Mouse (Mus musculus) midbrain, postnatal 0 days (tissue): ENCODE results near the gene Ubr2. TPM values are rescaled to one million over a fixed set of nuclear protein-coding genes. Genes with fewer than 3 reads are reported as not detected.

Source experiments
- ATAC-seq: fragments of 200-750 bp; cut with Nextera tagmentation; 2 replicates; pipeline ENCODE4 v1.8.0; 2017; ENCODE audit warnings: moderate number of reproducible peaks, mild to moderate bottlenecking, moderate TSS enrichment, moderate library complexity; ENCODE audit not compliant: low FRiP score
- DNase-seq: peaks from one replicate; pipeline ENCODE4 v3.0.0-alpha.2; 2015; ENCODE audit warnings: low spot score
- H3K27ac ChIP-seq: fragments of 300-500 bp; sonication (generic); 2 replicates; pipeline ENCODE4 v1.5.1; 2014; ENCODE audit warnings: low read depth, mild to moderate bottlenecking, low read length, mixed read lengths
- H3K27me3 ChIP-seq: fragments of 300-500 bp; sonication (generic); 2 replicates; pipeline ENCODE4 v1.6.1; 2014; ENCODE audit warnings: low read length, control low read depth, mixed read lengths; ENCODE audit not compliant: insufficient read depth
- H3K36me3 ChIP-seq: fragments of 300-500 bp; sonication (generic); 2 replicates; pipeline ENCODE4 v1.6.1; 2014; ENCODE audit warnings: low read length, control low read depth, mixed read lengths; ENCODE audit not compliant: insufficient read depth
- H3K4me1 ChIP-seq: fragments of 300-500 bp; sonication (generic); 2 replicates; pipeline ENCODE4 v1.6.1; 2014; ENCODE audit warnings: mild to moderate bottlenecking, control low read depth, antibody characterized with exemption, low read length, mixed read lengths; ENCODE audit not compliant: insufficient read depth
- H3K4me2 ChIP-seq: fragments of 300-500 bp; sonication (generic); 2 replicates; pipeline ENCODE4 v1.6.1; 2014; ENCODE audit warnings: low read depth, mild to moderate bottlenecking, low read length, mixed read lengths; ENCODE audit not compliant: poor library complexity, severe bottlenecking
- H3K4me3 ChIP-seq: fragments of 300-500 bp; sonication (generic); 2 replicates; pipeline ENCODE4 v1.5.1; 2014; ENCODE audit warnings: low read depth, mild to moderate bottlenecking, low read length, moderate library complexity
- H3K9ac ChIP-seq: fragments of 300-500 bp; sonication (generic); replicated peaks from 2 replicates; pipeline ENCODE4 v1.6.1; 2014; ENCODE audit warnings: mild to moderate bottlenecking, low read length, moderate library complexity, mixed read lengths; ENCODE audit not compliant: poor library complexity, severe bottlenecking
- H3K9me3 ChIP-seq: fragments of 300-500 bp; sonication (generic); 2 replicates; pipeline ENCODE4 v1.6.1; 2016; ENCODE audit warnings: low read length, control low read depth
- CTCF ChIP-seq: IDR thresholded peaks from 2 replicates; pipeline ENCODE4 v1.5.1; 2016; ENCODE audit warnings: antibody characterized with exemption, mild to moderate bottlenecking
- WGBS: fragments of 180-500 bp; shearing (Covaris S2); extraction: QIAGEN DNeasy Blood & Tissue Kit; methylation state at CpG from one replicate; pipeline ENCODE4 v1.1.7; 2014; 5-methylcytosine and 5-hydroxymethylcytosine counted together
- polyA plus RNA-seq: library from polyadenylated mRNA; unstranded; fragments of >200 nt; fragmentation: Nextera tagmentation; extraction: Ambion mirVana; gene quantifications from 2 replicates; pipeline ENCODE4 v1.2.1, GENCODE M21; 2015
- total RNA-seq: library from RNA; depleted of rRNA; stranded (reverse); fragments of >200 nt; gene quantifications from 2 replicates; pipeline ENCODE4 v1.2.3, GENCODE M21; 2014; rRNA removed

Gene Ubr2
- total RNA-seq: 26.0 and 33.2 TPM in 2 replicates
- 8.3 and 9.8 TPM in 2 replicates for polyA plus RNA-seq

GRCm38 (mm10) chr17:47009898-47010721 lies at the start of gene Ubr2:
Ubr2 (minus strand) TSS chr17:47010556.
- Histone ChIP-seq H3K27me3 (no peaks in the 10 kb centered on the region), H3K9me3 (no peaks in the 10 kb centered on the region), H3K4me3 (peak within 1 kb of the TSS; percentile 99), H3K27ac (peak within 1 kb of the TSS; percentile 97), H3K4me1 (peaks cover 3% of the 10 kb centered on the region; the same call in 1 of the 2 replicates), H3K9ac (peak within 1 kb of the TSS; percentile 99), H3K36me3 (no peaks in the 10 kb centered on the region), H3K4me2 (peak within 1 kb of the TSS; percentile 66)
- ATAC-seq: peak; percentile 95
- WGBS: under 1% methylated on average over 74 of the region's 77 CpGs
- peak; percentile 99 for DNase-seq
- TF ChIP-seq CTCF: peak; percentile 70

GRCm38 (mm10) chr17:47059836-47060360 lies 49.5 kb upstream of the Ubr2 start:
- Histone ChIP-seq H3K9ac (no peak overlapping the region), H3K4me2 (no peak overlapping the region), H3K36me3 (no peaks in the 10 kb centered on the region), H3K27ac (no peak overlapping the region), H3K27me3 (no peaks in the 10 kb centered on the region), H3K9me3 (no peaks in the 10 kb centered on the region), H3K4me1 (no peaks in the 10 kb centered on the region), H3K4me3 (no peak overlapping the region)
- WGBS: 75% methylated on average over 12 of the region's 12 CpGs
- no peak for DNase-seq
- no peak for TF ChIP-seq CTCF
- ATAC-seq: no peak

GRCm38 (mm10) chr17:47057966-47058365 lies 47.6 kb upstream of the Ubr2 start:
- no peaks in the 10 kb centered on the region for H3K36me3 ChIP-seq
- no peak overlapping the region for H3K4me2 ChIP-seq
- 97% methylated on average over 4 of the region's 4 CpGs for WGBS
- H3K4me1 ChIP-seq: no peaks in the 10 kb centered on the region
- no peaks in the 10 kb centered on the region for H3K9me3 ChIP-seq
- no peak overlapping the region for H3K27ac ChIP-seq
- no peak overlapping the region for H3K4me3 ChIP-seq
- DNase-seq (no peak), ATAC-seq (no peak)
- TF ChIP-seq CTCF: peak; percentile 37; the same call in 1 of the 2 replicates
- no peak overlapping the region for H3K9ac ChIP-seq
- H3K27me3 ChIP-seq: no peaks in the 10 kb centered on the region

- Histone ChIP-seq H3K4me3 (no peak overlapping the region), H3K4me1 (no peaks in the 10 kb centered on the region), H3K4me2 (no peak overlapping the region), H3K36me3 (no peaks in the 10 kb centered on the region), H3K27me3 (no peaks in the 10 kb centered on the region), H3K27ac (no peak overlapping the region), H3K9ac (no peak overlapping the region), H3K9me3 (no peaks in the 10 kb centered on the region)
- no peak for TF ChIP-seq CTCF
- ATAC-seq (no peak), DNase-seq (no peak)
- WGBS: 77% methylated on average over 6 of the region's 6 CpGs
These were observed 46.1 kb upstream of the Ubr2 start for GRCm38 (mm10) chr17:47056476-47056875.

- 85% methylated on average over 7 of the region's 7 CpGs for WGBS
- TF ChIP-seq CTCF: no peak
These were observed 44.8 kb upstream of the Ubr2 start for GRCm38 (mm10) chr17:47055121-47055520.

GRCm38 (mm10) chr17:47054613-47055012 lies 44.3 kb upstream of the Ubr2 start:
- no peak for ATAC-seq
- Histone ChIP-seq H3K27ac (no peak overlapping the region), H3K4me2 (no peak overlapping the region), H3K4me1 (no peaks in the 10 kb centered on the region), H3K4me3 (no peak overlapping the region), H3K9ac (no peak overlapping the region), H3K9me3 (no peaks in the 10 kb centered on the region), H3K36me3 (no peaks in the 10 kb centered on the region), H3K27me3 (no peaks in the 10 kb centered on the region)
- TF ChIP-seq CTCF: no peak
- 83% methylated on average over 11 of the region's 11 CpGs for whole genome bisulfite sequencing
- peak; percentile 13 for DNase-seq

More at GRCm38 (mm10) chr17:47055121-47055520, 44.8 kb upstream of the Ubr2 start:
- DNase-seq: no peak
- Histone ChIP-seq H3K4me1 (no peaks in the 10 kb centered on the region), H3K4me2 (no peak overlapping the region), H3K9ac (no peak overlapping the region), H3K9me3 (no peaks in the 10 kb centered on the region), H3K4me3 (no peak overlapping the region), H3K27ac (no peak overlapping the region), H3K36me3 (no peaks in the 10 kb centered on the region), H3K27me3 (no peaks in the 10 kb centered on the region)
- no peak for ATAC-seq
